Mouse (Mus musculus): Measurements from ENCODE around the gene Slc4a5.

GRCm38 (mm10) chr6:83171063-83171462, 48.6 kb upstream of the Slc4a5 start:
- no peak for TF ChIP-seq CTCF (IDR thresholded peaks at IDR 0.05; ENCODE audit: control insufficient read depth, insufficient read depth, low read length)
- TF ChIP-seq POLR2A (IDR thresholded peaks at IDR 0.05; ENCODE audit: borderline replicate concordance, control insufficient read depth, low read depth, low read length), result no peak

All from bone marrow, adult 2 months (tissue).